Mouse (Mus musculus): ENCODE results near the gene Gm37240. TPM values are rescaled to one million over a fixed set of nuclear protein-coding genes. Genes with fewer than 3 reads are reported as not detected.

The Gm37240 gene
- polyA plus RNA-seq, 1 experiment from 2014 or later, result 15.1 TPM

DNA sequence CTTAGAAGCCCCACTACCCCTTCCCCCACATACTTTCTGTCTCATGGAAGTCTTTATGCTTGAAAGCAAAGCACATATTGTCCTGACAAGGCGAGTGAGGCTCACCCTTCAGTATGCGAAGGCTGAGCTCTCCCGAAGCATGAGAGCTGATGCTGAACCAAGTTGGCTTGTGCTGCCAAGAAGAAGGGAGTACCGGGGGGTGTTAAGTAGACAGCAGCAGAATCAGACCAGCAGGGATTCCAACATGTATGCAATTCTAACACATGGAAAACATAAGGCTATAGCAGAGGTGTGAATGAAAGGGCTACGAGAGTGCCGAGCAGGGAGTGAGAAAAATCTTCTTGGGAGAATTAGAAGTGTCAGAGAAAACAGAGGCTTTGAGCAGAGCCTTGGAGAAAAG, 727.7 kb downstream of the Gm37240 start:
- WGBS, result 79% methylated on average over 6 of the region's 6 CpGs
- no peaks in the 10 kb centered on the region for H3K4me1 ChIP-seq (ENCODE audit: control insufficient read depth, insufficient read depth, low read length)
- H3K4me2 ChIP-seq (replicated peaks; ENCODE audit: low read depth, low read length), result no peak overlapping the region
- no peaks in the 10 kb centered on the region for H3K9me3 ChIP-seq (ENCODE audit: control insufficient read depth, low read length)
- ATAC-seq (ENCODE audit: low FRiP score, low TSS enrichment), result no peak
- no peaks in the 10 kb centered on the region for H3K27me3 ChIP-seq (ENCODE audit: control insufficient read depth, insufficient read depth, low read length)
- no peaks in the 10 kb centered on the region for H3K36me3 ChIP-seq (ENCODE audit: control insufficient read depth, insufficient read depth, low read length)
- H3K9ac ChIP-seq (ENCODE audit: low read depth, low read length), result no peak overlapping the region
- no peak overlapping the region for H3K4me3 ChIP-seq (ENCODE audit: low read length)
- H3K27ac ChIP-seq (ENCODE audit: low read depth, low read length), result no peak overlapping the region

DNA sequence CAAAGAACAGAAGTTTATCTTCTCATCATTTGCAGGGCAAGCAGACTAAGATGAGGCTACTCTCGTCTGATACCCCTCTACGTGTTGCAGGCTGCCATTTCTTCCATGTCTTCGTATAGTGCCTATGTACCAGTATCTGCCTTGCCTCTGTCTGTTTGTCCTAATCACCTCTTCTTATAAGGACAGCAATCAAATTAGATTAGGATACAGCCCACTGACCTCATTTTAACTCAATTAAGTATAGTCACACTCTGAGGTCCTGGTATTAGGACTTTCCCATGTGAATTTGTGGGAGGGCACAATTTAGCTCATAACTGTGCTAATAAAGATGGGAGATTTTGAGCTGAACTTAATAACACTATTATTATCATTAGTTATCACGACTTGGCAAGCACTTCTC, 738.5 kb downstream of the Gm37240 start:
- no peak for ATAC-seq (ENCODE audit: low FRiP score, low TSS enrichment)
- WGBS, result 83% methylated on average over 4 of the region's 4 CpGs
- H3K4me1 ChIP-seq (ENCODE audit: control insufficient read depth, insufficient read depth, low read length), result no peaks in the 10 kb centered on the region
- no peak overlapping the region for H3K4me3 ChIP-seq (ENCODE audit: low read length)
- H3K9ac ChIP-seq (ENCODE audit: low read depth, low read length), result no peak overlapping the region
- no peaks in the 10 kb centered on the region for H3K27me3 ChIP-seq (ENCODE audit: control insufficient read depth, insufficient read depth, low read length)
- no peak overlapping the region for H3K27ac ChIP-seq (ENCODE audit: low read depth, low read length)
- H3K9me3 ChIP-seq (ENCODE audit: control insufficient read depth, low read length), result no peaks in the 10 kb centered on the region
- no peaks in the 10 kb centered on the region for H3K36me3 ChIP-seq (ENCODE audit: control insufficient read depth, insufficient read depth, low read length)
- H3K4me2 ChIP-seq (replicated peaks; ENCODE audit: low read depth, low read length), result no peak overlapping the region

DNA sequence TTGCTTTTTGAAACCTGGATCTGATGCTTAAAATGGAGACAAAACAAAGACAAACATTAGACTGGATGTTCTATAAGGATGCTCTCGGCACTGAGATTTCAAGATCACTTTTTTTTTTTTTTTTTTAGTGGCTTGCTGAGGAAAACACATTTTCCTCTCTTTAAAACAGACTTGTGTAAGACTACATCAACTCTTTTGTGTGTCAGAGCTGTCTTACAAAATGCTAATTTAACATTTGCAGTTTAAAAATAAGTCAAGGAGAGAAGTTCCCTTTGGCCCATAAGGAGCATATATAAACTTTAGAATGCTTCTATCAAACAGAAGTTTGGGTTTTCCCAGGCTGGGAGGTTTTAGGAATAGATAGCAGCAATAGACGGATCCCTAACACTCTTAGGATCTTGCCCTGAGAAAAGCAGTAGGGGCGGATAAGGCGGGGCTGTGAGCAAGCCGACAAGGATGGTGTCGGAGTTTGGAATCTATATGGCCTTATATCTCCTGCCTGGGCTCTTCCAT, 739.2 kb downstream of the Gm37240 start:
- ATAC-seq (ENCODE audit: low FRiP score, low TSS enrichment), result no peak
- 80% methylated on average over 6 of the region's 6 CpGs for WGBS
- no peak overlapping the region for H3K4me2 ChIP-seq (replicated peaks; ENCODE audit: low read depth, low read length)

DNA sequence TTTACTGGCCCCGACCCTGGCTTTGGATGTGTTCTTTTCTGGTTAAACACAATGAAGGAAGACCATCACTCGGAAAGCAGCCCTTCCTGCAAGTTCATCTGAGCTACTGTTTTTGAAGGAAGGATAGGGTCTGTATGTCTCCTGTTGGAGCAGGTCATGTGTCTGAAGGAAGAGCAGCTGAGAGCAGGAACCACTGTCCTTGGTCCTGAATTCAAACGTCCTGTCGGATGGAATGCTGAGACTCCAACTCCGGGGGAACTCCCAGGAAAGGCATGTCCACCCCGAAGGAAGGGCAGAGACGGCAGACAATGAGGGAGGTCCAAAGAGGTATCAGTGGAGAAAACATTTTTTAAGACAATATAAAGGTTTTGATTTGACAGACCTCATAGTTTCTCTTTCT, 741.8 kb downstream of the Gm37240 start:
- Histone ChIP-seq H3K36me3 (ENCODE audit: control insufficient read depth, insufficient read depth, low read length) (no peaks in the 10 kb centered on the region), H3K27me3 (ENCODE audit: control insufficient read depth, insufficient read depth, low read length) (no peaks in the 10 kb centered on the region), H3K27ac (ENCODE audit: low read depth, low read length) (no peak overlapping the region), H3K9ac (ENCODE audit: low read depth, low read length) (no peak overlapping the region), H3K4me1 (ENCODE audit: control insufficient read depth, insufficient read depth, low read length) (no peaks in the 10 kb centered on the region), H3K4me2 (replicated peaks; ENCODE audit: low read depth, low read length) (no peak overlapping the region), H3K4me3 (ENCODE audit: low read length) (no peak overlapping the region), H3K9me3 (ENCODE audit: control insufficient read depth, low read length) (no peaks in the 10 kb centered on the region)
- ATAC-seq (ENCODE audit: low FRiP score, low TSS enrichment), result no peak
- 27% methylated on average over 7 of the region's 7 CpGs for WGBS

More for the DNA sequence above, 739.2 kb downstream of the Gm37240 start:
- Histone ChIP-seq H3K9ac (ENCODE audit: low read depth, low read length) (no peak overlapping the region), H3K9me3 (ENCODE audit: control insufficient read depth, low read length) (no peaks in the 10 kb centered on the region), H3K4me3 (ENCODE audit: low read length) (no peak overlapping the region), H3K27ac (ENCODE audit: low read depth, low read length) (no peak overlapping the region), H3K4me1 (ENCODE audit: control insufficient read depth, insufficient read depth, low read length) (no peaks in the 10 kb centered on the region), H3K27me3 (ENCODE audit: control insufficient read depth, insufficient read depth, low read length) (no peaks in the 10 kb centered on the region), H3K36me3 (ENCODE audit: control insufficient read depth, insufficient read depth, low read length) (no peaks in the 10 kb centered on the region)

DNA sequence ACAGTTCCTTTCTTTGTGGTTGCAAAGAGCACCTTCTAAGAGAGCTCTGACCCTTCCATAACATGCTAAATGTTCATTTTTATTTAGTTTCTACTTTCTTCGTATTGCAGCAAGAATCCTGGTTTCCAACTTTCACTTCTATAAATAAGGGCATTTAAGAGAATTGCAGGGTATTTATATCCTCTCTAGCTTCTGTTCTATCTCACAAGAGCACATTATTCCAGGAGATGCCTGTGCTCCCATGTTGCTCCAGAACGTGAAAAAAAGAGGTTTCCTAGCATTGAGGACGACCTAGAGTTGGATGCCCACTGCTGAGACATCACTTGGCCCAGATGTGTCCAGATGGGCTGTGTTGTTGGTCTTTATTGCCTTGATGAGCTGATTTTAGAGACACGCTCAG, 742.2 kb downstream of the Gm37240 start:
- no peaks in the 10 kb centered on the region for H3K9me3 ChIP-seq (ENCODE audit: control insufficient read depth, low read length)
- 85% methylated on average over 4 of the region's 4 CpGs for whole genome bisulfite sequencing
- no peak overlapping the region for H3K4me3 ChIP-seq (ENCODE audit: low read length)
- H3K4me1 ChIP-seq (ENCODE audit: control insufficient read depth, insufficient read depth, low read length), result no peaks in the 10 kb centered on the region
- H3K4me2 ChIP-seq (replicated peaks; ENCODE audit: low read depth, low read length), result no peak overlapping the region
- ATAC-seq (ENCODE audit: low FRiP score, low TSS enrichment), result no peak
- H3K27me3 ChIP-seq (ENCODE audit: control insufficient read depth, insufficient read depth, low read length), result no peaks in the 10 kb centered on the region
- no peak overlapping the region for H3K9ac ChIP-seq (ENCODE audit: low read depth, low read length)
- no peak overlapping the region for H3K27ac ChIP-seq (ENCODE audit: low read depth, low read length)
- H3K36me3 ChIP-seq (ENCODE audit: control insufficient read depth, insufficient read depth, low read length), result no peaks in the 10 kb centered on the region

DNA sequence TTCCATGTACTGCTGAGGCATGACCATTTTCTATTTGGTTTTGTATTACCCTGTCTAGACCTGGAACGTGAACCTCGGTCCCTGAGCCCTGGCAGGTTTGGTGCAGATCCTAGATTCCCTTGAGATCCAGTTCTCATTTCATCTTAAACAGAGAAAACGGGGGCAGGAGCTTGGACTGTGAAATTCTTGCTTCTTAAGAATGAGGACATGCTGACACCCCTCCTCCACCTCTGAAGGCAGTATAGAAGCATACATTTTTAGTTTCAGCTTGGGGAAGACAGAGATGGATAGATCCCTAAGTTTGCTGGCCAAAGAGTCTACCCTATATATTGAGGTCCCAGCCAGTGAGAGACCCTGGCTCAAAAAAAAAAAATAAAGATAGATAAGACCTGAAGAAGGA, 742.9 kb downstream of the Gm37240 start:
- no peaks in the 10 kb centered on the region for H3K27me3 ChIP-seq (ENCODE audit: control insufficient read depth, insufficient read depth, low read length)
- WGBS, result 76% methylated on average over 3 of the region's 3 CpGs
- no peaks in the 10 kb centered on the region for H3K9me3 ChIP-seq (ENCODE audit: control insufficient read depth, low read length)
- H3K9ac ChIP-seq (ENCODE audit: low read depth, low read length), result no peak overlapping the region
- H3K4me2 ChIP-seq (replicated peaks; ENCODE audit: low read depth, low read length), result no peak overlapping the region
- H3K4me1 ChIP-seq (ENCODE audit: control insufficient read depth, insufficient read depth, low read length), result no peaks in the 10 kb centered on the region
- H3K4me3 ChIP-seq (ENCODE audit: low read length), result no peak overlapping the region
- no peak overlapping the region for H3K27ac ChIP-seq (ENCODE audit: low read depth, low read length)
- no peak for ATAC-seq (ENCODE audit: low FRiP score, low TSS enrichment)
- H3K36me3 ChIP-seq (ENCODE audit: control insufficient read depth, insufficient read depth, low read length), result no peaks in the 10 kb centered on the region

DNA sequence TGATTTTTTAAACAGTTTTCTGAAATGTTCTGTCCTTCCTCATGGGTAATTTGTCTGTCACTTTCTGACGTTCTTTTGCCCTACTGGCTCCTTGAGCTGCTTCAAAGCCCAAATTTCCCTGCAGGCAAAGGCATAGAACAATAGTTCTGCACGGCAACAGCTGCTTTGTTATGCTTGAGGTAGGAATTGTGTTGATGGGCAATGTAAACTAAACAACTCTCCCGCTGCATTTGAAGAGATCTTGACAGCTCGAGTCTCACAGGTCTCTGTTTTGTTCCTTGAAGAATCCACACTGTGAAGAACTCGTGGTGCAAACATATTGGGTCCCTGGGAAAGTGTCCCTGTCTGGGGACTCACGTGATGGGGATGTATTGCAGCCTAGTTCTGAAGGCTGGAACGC, 746.8 kb downstream of the Gm37240 start:
- Histone ChIP-seq H3K9ac (ENCODE audit: low read depth, low read length) (no peak overlapping the region), H3K9me3 (ENCODE audit: control insufficient read depth, low read length) (no peaks in the 10 kb centered on the region), H3K36me3 (ENCODE audit: control insufficient read depth, insufficient read depth, low read length) (no peaks in the 10 kb centered on the region), H3K27me3 (ENCODE audit: control insufficient read depth, insufficient read depth, low read length) (no peaks in the 10 kb centered on the region), H3K4me3 (ENCODE audit: low read length) (no peak overlapping the region), H3K4me2 (replicated peaks; ENCODE audit: low read depth, low read length) (no peak overlapping the region), H3K4me1 (ENCODE audit: control insufficient read depth, insufficient read depth, low read length) (no peaks in the 10 kb centered on the region), H3K27ac (ENCODE audit: low read depth, low read length) (no peak overlapping the region)
- no peak for ATAC-seq (ENCODE audit: low FRiP score, low TSS enrichment)
- WGBS, result 46% methylated on average over 7 of the region's 7 CpGs

DNA sequence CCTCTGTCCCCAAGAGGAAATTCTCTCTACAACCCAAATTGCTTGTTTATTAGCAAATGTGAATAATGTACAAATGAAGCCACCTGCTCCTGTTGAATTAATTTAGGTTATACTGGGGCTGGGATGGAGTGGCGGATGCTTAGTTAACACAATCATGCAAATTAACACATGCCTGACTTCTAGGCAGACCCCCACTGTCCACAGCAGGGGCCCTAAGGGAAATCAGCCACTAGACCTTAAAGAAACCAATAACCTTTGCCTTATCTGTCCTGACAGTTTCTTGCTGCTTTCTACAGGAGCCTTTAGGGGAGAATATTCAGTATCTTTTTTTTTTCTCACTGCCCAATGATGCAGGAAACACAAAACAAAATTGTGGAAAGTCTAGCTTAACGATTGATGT, 748.9 kb downstream of the Gm37240 start:
- 62% methylated on average over 2 of the region's 2 CpGs for WGBS
- Histone ChIP-seq H3K36me3 (ENCODE audit: control insufficient read depth, insufficient read depth, low read length) (no peaks in the 10 kb centered on the region), H3K4me2 (replicated peaks; ENCODE audit: low read depth, low read length) (no peak overlapping the region), H3K4me1 (ENCODE audit: control insufficient read depth, insufficient read depth, low read length) (no peaks in the 10 kb centered on the region), H3K9ac (ENCODE audit: low read depth, low read length) (no peak overlapping the region), H3K9me3 (ENCODE audit: control insufficient read depth, low read length) (no peaks in the 10 kb centered on the region), H3K27me3 (ENCODE audit: control insufficient read depth, insufficient read depth, low read length) (no peaks in the 10 kb centered on the region), H3K4me3 (ENCODE audit: low read length) (no peak overlapping the region), H3K27ac (ENCODE audit: low read depth, low read length) (no peak overlapping the region)
- ATAC-seq (ENCODE audit: low FRiP score, low TSS enrichment), result no peak

DNA sequence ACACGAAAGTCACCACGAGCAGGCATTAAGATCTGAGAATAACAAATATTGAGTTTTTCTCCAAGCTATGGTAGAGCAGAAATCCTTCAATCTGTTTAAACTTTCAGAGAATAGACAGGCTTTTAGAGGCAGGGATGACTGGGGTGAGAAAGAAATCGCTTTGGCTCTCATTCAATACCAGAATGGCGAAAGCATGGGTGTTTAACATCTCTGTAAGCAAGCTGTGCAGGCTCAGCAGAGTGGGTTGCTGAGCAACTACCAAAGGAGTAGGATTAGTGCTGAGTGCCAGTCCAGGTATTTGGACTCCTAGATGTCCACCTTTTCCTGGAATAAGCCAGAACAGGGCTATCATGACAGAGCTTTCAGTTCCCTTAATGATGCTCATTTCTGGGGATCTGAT, 753.8 kb downstream of the Gm37240 start:
- WGBS, result 92% methylated on average over 4 of the region's 4 CpGs
- no peaks in the 10 kb centered on the region for H3K27me3 ChIP-seq (ENCODE audit: control insufficient read depth, insufficient read depth, low read length)
- H3K36me3 ChIP-seq (ENCODE audit: control insufficient read depth, insufficient read depth, low read length), result no peaks in the 10 kb centered on the region
- H3K9ac ChIP-seq (ENCODE audit: low read depth, low read length), result no peak overlapping the region
- H3K27ac ChIP-seq (ENCODE audit: low read depth, low read length), result no peak overlapping the region
- H3K4me2 ChIP-seq (replicated peaks; ENCODE audit: low read depth, low read length), result no peak overlapping the region
- no peaks in the 10 kb centered on the region for H3K4me1 ChIP-seq (ENCODE audit: control insufficient read depth, insufficient read depth, low read length)
- H3K4me3 ChIP-seq (ENCODE audit: low read length), result no peak overlapping the region
- H3K9me3 ChIP-seq (ENCODE audit: control insufficient read depth, low read length), result no peaks in the 10 kb centered on the region
- no peak for ATAC-seq (ENCODE audit: low FRiP score, low TSS enrichment)

DNA sequence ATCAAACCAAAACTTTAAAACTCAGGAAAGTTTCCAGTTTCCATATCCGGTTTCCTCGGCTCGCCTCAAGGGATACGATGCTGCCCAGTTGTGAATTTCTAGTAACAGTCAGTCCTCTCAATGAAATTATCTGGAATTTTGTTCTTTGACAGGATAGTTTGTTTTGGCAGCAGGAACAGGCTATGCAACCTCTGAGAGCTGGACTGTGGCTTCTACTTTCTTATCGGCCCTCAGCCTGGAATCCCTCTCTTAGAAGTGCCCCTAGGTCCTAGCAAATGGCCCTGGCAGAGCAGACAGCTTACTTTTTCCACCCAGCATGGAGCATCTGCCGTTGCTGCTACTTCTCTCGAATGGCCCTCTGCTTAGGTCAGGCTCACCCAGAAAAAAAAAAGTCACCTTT, 755.4 kb downstream of the Gm37240 start:
- H3K9ac ChIP-seq (ENCODE audit: low read depth, low read length), result no peak overlapping the region
- H3K9me3 ChIP-seq (ENCODE audit: control insufficient read depth, low read length), result no peaks in the 10 kb centered on the region
- no peaks in the 10 kb centered on the region for H3K36me3 ChIP-seq (ENCODE audit: control insufficient read depth, insufficient read depth, low read length)
- no peak overlapping the region for H3K27ac ChIP-seq (ENCODE audit: low read depth, low read length)
- WGBS, result 45% methylated on average over 7 of the region's 7 CpGs
- no peaks in the 10 kb centered on the region for H3K27me3 ChIP-seq (ENCODE audit: control insufficient read depth, insufficient read depth, low read length)
- ATAC-seq (ENCODE audit: low FRiP score, low TSS enrichment), result no peak
- H3K4me1 ChIP-seq (ENCODE audit: control insufficient read depth, insufficient read depth, low read length), result no peaks in the 10 kb centered on the region
- H3K4me3 ChIP-seq (ENCODE audit: low read length), result no peak overlapping the region
- H3K4me2 ChIP-seq (replicated peaks; ENCODE audit: low read depth, low read length), result no peak overlapping the region
